Mouse (Mus musculus): ENCODE measurements around the gene Usp54.
"Not testable (repeated sequence)": the region's sequence is repeated elsewhere in the genome, so short reads cannot be mapped to it uniquely, and the experiment has no call there.

The Usp54 gene

DNA sequence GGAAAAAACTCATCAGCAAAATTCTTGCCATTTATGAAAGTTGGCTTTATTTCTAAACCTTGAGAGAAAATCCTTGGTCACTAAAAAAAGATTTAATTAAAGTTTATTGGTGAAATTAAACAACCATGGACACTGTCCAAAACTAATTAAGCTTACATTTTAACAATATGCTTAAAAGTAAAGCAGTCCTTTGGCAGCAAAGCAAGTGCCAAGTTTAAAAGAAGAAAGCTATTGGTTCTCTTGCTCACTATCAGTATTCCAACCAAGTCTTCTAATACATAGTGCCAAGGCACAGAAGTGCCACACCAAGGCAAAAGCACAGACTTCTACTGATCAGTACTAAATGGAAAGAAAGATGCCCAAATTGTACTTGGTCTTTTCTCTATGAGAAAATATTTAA is 21.7 kb downstream of the Usp54 start:
- in situ Hi-C loops (cut with MboI; ENCODE audit: unreplicated experiment in 2 of 2): no loop called here

DNA sequence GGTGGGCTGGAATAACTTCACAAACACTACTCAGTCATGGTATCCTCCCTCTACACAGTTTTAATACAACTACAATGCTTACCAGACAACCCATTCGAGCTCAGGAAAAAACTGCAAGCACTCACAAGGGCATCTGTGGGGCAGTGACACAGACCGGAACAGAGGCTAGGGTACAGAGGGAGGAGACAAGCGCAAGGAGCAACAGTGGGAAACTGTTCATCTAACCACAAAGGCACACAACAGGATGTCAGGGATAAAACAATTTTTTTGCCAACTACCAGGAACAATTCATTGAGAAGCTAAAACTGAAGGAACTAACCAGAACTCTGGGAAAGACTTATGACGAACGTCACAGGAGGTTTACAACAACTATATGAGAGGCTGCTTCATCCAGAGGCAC is 22.7 kb downstream of the Usp54 start:
- in situ Hi-C loops (cut with MboI; ENCODE audit: unreplicated experiment in 2 of 2): no loop called here

DNA sequence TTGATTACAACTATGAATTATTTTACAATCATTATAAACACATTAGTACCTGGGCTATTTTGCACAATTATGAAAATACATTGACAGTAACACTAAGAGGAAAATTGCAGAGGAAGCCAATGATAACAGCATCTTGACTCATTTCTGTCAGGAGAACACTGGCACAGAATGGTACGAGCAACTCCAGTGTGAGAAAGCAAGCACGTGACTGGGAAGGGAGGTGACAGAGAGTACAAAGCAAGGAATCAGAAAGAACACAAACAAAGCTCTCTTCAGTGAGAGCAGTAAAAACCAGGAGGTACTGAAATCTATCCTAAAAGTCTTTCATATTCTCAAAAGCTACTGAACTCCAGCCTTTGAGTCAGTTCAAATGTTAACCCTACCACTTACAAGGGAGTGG is 24.4 kb downstream of the Usp54 start:
- in situ Hi-C loops (cut with MboI; ENCODE audit: unreplicated experiment in 2 of 2): no loop called here

DNA sequence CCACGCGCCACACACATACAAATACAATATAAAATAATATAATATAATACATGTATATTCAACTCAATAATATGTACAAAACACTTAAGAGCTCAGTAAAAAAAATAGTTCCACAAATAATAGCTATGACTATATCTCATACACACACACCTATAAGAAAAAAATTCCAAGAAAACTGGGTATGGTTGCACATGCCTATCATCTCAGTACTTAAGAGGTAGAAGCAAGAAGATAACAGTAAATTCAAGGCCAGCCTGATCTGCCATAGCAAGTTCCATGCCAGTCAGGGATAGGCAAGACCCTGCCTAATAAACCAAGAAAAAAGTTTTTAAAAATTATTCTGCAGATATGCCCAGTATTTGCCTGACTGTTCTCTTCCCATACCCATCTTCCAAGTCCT is 25.8 kb downstream of the Usp54 start:
- in situ Hi-C loops (cut with MboI; ENCODE audit: unreplicated experiment in 2 of 2): no loop called here

DNA sequence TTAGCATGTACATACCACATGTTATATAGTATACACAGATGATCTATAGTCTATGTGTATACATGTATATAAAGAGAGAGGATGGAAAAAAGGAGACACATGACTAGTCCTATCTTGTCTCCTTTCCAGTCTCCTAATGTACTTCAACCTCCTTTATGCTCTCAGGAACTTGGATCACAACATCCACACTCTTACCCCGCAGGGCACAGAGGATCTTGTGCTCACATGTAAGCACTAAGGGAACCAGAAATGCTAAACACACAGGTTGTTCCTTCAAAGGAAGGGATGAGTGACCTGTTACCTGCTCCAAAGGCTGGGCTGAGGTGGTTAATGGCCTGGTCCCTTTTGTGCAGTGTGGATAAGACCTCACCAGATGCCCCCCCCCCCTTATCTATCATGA is 28.0 kb downstream of the Usp54 start:
- in situ Hi-C loops (cut with MboI; ENCODE audit: unreplicated experiment in 2 of 2): no loop called here

DNA sequence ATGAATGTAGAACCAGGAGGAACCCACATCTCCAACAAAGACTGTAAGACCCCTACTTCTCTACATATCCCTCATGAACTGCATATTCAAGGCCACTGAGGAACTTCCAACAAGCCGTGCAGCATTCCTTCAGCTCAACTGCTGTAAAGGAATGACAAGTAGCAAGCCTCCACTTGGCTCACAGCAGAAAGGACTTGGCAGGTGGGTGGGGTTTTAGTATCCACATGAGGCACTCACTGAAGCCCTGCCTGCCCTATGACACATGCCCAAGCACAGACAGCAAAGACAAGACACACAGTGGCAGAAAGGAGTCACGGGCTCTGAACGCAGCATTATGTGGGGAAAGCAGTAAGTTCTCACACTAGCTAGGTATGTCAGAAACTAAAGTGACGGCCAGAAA is 30.7 kb downstream of the Usp54 start:
- in situ Hi-C loops (cut with MboI; ENCODE audit: unreplicated experiment in 2 of 2): no loop called here

DNA sequence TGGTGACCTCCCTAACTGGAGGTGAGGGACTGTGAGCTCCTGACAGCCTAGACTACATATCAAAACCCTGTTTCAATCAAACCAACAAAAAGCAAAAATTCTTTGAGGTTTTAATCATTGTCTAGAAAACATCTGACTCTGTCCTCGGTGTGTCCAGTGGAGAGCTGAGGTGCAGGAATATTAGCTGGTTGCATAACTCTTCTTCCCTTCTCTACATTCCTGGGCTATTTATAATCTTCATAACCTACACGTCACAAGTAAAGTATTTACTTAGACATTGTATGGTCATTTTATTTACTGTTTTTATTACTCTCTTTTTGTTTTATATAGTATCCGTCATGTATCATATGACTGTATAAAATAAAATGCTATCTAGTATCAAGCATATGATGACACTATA is 31.3 kb downstream of the Usp54 start:
- in situ Hi-C loops (cut with MboI; ENCODE audit: unreplicated experiment in 2 of 2): no loop called here

DNA sequence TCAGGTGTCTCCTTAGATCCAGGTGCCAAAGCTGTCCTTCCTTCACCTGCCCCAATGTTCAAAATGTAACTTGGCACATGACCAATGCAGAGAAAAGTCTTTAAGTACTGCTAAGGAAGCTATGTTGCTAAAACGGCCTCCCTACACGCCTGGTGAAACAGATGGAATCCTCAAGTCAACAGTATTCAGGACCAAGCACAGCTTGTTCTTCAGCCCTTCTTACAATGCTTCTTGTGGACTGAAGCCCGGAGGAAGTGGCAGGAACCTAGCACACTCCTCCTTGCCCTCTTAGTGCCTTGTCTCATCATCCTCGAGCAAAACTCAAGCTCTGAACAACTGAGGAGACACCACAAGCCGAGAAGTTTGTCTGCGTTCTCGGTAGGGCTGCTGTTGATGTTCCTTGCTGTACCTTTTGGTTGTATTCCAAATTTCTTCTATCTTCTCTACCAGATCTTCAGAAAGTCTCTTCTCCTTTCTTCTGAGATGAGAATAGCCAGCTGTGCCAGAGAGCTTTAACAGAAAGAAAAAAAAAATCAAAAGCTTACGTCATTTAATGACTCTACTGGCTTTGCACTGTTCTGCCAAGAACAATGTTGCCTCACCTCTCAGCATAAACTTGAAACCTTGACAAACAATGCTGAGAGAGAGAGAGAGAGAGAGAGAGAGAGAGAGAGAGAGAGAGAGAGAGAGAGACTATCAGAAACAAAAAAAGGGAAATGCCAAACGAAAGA is 33.3 kb downstream of the Usp54 start:
- in situ Hi-C loops (cut with MboI; ENCODE audit: unreplicated experiment in 2 of 2): no loop called here

DNA sequence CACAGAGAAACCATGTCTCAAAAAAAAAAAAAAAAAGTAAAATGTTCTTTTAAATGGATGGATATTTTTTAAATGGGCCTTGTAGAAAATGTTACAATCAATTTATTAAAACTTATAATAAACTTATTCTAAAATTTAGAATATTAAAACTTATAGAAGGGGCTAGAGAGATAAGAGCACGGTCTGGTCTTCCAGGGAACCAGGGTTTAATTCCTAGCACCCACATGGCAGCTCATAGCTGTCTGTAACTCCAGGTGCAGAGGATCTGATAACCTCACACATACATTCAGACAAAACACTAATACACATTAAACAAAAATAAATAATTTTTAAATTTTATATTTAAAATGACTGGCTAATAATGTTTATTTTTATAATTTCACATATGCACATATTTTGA is 39.6 kb downstream of the Usp54 start:
- in situ Hi-C loops (cut with MboI; ENCODE audit: unreplicated experiment in 2 of 2): no loop called here

DNA sequence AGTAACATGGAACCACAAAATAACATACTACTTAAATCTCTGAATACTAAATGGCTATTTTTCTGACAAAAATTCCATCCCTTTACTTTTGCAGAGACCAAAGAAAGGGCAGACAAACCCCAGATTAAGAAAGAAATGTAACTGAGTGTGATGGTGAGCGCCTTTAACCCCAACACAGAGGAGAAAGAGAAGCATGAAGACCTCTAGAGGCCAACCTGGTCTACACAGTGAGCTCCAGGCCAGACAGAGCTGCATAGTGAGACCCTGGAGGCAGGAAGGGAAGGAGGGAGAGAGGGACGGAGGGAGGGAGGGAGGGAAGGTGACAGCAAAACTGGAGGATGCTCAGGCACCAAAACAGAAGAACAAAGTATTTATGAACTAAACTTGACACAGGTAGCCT is 40.7 kb downstream of the Usp54 start:
- in situ Hi-C loops (cut with MboI; ENCODE audit: unreplicated experiment in 2 of 2): no loop called here

DNA sequence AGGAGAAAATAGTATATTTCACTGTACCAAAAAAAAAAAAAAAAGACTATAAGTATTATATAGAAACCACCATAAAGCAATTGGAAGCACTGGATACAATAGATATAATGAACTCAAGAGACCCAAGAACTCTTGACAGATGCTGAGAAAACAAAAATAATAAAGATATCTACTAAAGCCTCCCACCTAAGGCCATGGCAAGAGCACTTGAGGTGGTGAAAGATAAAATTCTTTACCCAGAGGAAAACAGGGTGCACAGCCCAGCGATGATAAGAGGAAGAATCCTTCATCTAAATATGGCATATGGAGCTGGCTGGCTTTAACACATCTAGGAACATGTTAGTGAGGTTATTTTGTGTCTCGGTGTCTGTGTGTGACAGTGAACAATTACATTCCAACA is 41.3 kb downstream of the Usp54 start:
- in situ Hi-C loops (cut with MboI; ENCODE audit: unreplicated experiment in 2 of 2): loop anchor here in 1 of 2 experiments (25.0 kb wide), 1 partner anchor 263 kb away; no protein-coding TSS in a partner anchor

DNA sequence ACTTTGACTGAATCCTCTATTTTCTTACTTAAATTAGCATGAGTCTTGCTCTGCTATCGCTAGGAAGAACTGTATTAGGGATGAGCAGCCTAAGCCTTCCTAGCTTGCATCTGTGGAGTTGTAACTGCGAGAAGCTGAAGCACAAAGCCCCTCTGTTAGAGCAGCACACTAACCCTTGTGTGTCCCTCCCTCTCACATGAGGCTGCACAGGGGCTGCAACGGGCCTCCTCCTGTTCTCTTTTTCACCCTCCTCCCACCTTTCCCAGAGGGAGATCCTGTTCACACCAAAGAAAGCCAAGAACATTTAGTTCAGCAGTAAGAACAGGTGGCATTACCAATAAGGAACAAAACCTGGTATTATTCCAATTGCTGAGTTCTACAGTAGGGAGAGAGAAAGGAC is 45.1 kb downstream of the Usp54 start:
- in situ Hi-C loops (cut with MboI; ENCODE audit: unreplicated experiment in 2 of 2): loop anchor here in 1 of 2 experiments (25.0 kb wide), 1 partner anchor 267 kb away; no protein-coding TSS in a partner anchor

DNA sequence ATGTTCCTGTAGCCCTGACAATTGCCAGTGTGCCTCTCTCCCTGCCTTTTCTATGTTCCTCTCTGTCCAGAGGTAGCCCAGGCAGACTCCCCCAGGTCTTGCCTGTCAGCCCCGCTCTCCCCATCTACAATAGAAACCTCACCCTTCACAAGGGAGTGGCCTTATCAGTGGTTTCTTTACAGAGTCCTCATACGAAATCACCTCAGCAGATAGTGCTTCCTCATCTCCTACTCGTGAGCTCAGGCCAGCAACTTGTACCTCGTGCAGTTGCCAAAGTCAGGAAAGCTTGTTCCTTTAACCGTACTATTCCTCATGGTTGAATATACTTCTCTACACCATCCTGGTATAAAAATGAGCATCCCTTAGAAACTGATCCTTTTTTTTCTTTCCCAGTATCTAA is 53.4 kb downstream of the Usp54 start:
- in situ Hi-C loops (cut with MboI; ENCODE audit: unreplicated experiment in 2 of 2): loop anchor here in 1 of 2 experiments (25.0 kb wide), 1 partner anchor 275 kb away; no protein-coding TSS in a partner anchor

DNA sequence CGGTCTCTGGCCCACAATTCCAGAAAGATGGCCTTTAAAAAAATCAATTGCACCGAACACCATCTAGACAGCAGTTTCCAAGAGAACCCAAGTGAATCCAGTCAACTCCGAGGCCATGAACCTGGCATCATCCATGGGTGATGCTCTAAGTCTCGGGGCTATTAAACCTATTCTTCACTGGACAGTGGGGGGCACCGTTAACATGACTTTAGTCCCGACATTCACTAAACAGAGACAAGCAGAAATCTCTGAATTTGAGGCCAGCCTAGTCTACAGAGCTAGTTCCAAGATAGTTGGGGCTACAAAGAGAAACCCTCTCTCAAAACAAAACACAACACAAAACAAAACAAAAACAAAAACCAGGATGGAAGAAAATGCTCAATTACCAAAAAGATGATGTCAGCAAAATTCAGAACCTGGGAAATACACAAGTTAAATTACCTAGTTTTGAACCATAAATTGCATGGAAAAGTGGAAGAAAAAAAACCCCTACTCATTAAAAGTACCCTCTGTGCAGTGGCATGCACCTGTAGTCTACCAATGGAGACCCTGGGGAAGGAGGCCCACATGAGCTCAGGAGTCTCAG is 61.9 kb downstream of the Usp54 start:
- in situ Hi-C loops (cut with MboI; ENCODE audit: unreplicated experiment in 2 of 2): loop anchor here (5.0 to 25.0 kb wide), 3 partner anchors 78 to 283 kb away; partner anchors contain the start of gene Myoz1 (in 2 of the 2)

DNA sequence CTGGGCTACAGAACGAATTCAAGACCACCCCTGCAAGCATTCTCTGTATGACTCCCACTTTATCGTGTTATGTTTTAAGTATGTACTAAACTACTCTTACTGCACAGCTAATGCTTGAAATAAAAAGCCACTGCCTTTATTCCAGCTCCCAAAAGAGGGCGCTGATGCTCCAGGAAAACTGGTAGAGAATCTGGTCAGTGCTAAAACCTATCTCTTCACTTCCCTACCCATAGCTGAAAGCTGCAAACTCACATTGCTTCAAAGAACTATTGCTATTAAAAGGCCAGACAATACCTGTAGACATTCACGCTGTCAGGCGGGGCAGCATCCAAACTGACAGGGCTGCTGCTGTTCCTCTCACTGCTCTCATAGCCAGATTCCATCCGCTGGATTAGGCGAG is 64.7 kb downstream of the Usp54 start:
- in situ Hi-C loops (cut with MboI; ENCODE audit: unreplicated experiment in 2 of 2): loop anchor here (5.0 to 25.0 kb wide), 3 partner anchors 81 to 286 kb away; partner anchors contain the start of gene Myoz1 (in 2 of the 2)

DNA sequence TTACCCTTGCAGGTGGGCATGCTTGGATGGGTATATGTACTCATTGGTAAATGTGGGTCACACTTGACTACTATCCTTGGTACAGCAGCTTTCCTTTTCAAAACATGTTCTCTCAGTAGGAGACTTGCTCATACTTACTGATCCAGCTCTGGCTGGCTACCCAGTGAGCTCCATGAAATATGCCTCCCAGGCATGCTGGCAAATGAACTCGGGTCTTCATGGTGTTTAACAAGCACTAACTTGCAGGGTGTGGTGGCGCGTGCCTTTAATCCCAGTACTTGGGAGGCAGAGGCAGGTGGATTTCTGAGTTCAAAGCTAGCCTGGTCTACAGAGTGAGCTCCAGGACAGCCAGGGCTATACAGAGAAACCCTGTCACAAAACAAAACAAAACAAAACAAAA is 67.7 kb downstream of the Usp54 start:
- in situ Hi-C loops (cut with MboI; ENCODE audit: unreplicated experiment in 2 of 2): not testable (repeated sequence)

DNA sequence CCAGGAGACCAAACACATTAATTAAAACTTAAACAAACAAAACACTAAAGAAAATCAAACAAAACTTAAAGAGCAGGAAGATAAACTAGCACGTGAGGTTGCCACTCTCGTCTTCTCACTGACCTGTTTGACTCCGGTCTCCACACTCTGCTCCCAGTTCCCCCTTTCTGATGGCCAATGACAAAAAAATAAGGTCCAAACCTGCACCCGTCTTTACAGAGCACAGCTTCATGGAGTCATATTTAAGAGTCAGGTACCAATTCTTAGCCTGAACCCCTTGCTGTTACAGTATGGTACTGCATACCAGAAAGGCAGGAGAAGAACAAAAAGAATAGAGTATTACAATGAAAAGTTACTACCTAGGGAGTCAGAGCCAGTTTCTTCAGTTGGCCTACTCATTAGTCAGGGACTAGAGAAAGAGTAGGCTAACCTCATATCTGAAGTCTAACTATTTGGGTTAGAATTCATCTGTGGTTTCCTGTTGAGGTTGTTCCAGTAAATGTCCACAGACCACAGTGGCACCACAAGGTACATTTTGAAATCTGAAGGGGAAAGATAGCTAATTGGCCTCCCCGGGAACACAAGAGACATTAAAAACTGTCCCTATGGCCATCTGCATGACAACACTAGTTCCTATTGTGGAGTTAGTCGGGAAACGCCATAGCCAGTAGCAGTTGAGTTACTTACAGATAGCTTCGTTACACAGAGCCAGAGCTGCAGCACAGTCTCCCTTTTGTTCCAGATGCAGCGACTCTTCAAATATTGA is 75.4 kb downstream of the Usp54 start:
- in situ Hi-C loops (cut with MboI; ENCODE audit: unreplicated experiment in 2 of 2): loop anchor here (5.0 to 10.0 kb wide), 2 partner anchors 161 to 168 kb away; no protein-coding TSS in a partner anchor

DNA sequence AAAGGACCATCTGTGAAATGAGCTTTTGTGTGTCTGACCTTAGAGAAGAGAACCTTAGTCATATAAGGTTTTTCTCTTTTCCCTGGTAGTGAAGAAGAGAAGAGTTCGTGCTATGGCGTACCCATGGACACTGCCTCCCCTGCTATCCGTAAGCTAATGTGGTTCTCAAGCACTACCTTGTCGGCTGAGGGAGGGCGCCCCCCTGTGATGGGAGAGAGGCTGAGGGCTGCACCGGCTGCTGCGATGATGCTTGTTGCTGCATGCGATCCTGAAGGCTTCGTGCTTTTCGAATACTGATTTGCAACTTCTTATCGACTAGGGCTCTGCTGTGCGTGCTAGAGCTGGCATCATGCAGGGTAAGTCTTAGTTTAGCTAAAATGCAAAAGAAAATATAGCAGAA is 76.2 kb downstream of the Usp54 start:
- in situ Hi-C loops (cut with MboI; ENCODE audit: unreplicated experiment in 2 of 2): loop anchor here (5.0 to 10.0 kb wide), 2 partner anchors 160 to 167 kb away; no protein-coding TSS in a partner anchor

DNA sequence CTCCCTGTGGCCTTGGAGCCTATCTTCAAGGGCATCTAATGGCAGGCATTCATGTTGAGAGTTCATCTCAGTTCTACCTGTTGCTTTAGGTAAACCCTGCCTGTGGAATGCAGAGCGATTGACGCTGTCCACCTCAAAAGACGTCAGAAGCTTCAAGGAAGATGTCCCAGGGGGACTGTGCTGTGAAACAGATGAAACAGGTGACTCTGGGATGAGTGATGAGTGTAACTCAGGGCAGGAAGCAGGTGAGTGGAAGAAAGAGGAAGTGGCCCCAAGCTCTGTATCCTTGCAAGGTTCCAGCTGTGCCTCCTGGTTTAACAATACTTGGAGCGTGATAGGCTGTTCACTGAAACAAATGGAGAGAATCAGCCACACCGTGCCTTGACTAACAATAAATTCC is 79.0 kb downstream of the Usp54 start:
- in situ Hi-C loops (cut with MboI; ENCODE audit: unreplicated experiment in 2 of 2): loop anchor here in 1 of 2 experiments (10.0 kb wide), 1 partner anchor 157 kb away; no protein-coding TSS in a partner anchor

DNA sequence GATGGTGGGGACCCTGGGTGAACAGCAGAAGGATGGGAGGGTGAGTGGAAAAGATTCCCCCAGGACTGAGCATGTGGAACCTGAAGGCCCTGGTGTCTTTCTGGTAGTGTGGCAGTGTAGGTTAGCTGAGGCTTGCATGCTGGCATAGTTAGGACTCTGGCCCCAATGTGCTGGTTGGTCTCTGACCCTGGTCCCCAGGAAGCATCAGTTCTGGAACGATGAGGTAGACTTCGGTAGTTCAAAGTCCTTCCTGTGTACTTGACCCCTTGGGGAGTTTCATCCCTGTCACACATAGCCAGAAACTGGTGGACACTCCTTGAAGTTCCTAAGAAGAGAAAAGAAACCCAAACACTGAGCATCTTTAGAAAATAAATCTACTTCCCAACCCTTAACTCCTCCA is 90.7 kb downstream of the Usp54 start:
- in situ Hi-C loops (cut with MboI; ENCODE audit: unreplicated experiment in 2 of 2): no loop called here

DNA sequence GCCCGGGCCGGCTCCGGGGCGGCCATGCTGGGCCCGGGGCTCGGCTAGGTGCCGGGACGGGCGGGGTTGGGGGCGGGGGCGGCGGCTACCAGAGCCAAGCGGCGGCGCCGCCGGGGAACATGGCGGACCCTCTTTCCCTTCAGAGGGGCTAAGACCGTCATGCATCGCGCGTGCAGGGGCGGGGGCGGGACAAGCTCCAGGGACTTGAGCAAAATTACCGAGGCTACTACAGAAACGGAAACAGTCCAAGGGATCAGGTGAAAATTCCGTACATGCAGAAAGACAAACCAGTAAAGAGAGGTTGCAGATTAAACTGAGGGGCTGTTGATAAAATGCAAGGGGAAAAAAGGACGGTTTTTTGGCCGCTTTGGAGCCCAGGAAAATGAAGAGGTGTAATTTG is 94.4 kb downstream of the Usp54 start, which contains the start of gene Ppp3cb:
Gene Ppp3cb (minus strand): TSS at position 159 of the 400 bp plus-strand sequence.
- in situ Hi-C loops (cut with MboI; ENCODE audit: unreplicated experiment in 2 of 2): loop anchor here in 1 of 2 experiments (10.0 kb wide), 1 partner anchor 562 kb away; no protein-coding TSS in a partner anchor

All from v-Abl transformed pro-B cells (cell line).